Mouse (Mus musculus) intestine, embryonic 16.5 days (tissue): ENCODE measurements around the gene 2010111I01Rik. TPM values are rescaled to one million over a fixed set of nuclear protein-coding genes. Genes with fewer than 3 reads are reported as not detected.

Experiments
- ATAC-seq: fragments of 200-750 bp; cut with Nextera tagmentation; 2 replicates; pipeline ENCODE4 v1.8.0; 2017; ENCODE audit warnings: moderate TSS enrichment, moderate library complexity
- H3K27ac ChIP-seq: fragments of 300-500 bp; sonication (generic); 2 replicates; pipeline ENCODE4 v1.5.1; 2014; ENCODE audit warnings: mild to moderate bottlenecking, low read length
- H3K27me3 ChIP-seq: fragments of 300-500 bp; sonication (generic); replicated peaks from 2 replicates; pipeline ENCODE4 v1.6.1; 2014; ENCODE audit warnings: low read length, control low read depth, mixed read lengths; ENCODE audit not compliant: control insufficient read depth, insufficient read depth
- H3K36me3 ChIP-seq: fragments of 300-500 bp; sonication (generic); 2 replicates; pipeline ENCODE4 v1.6.1; 2014; ENCODE audit warnings: low read length, control low read depth; ENCODE audit not compliant: control insufficient read depth, insufficient read depth
- H3K4me1 ChIP-seq: fragments of 300-500 bp; sonication (generic); 2 replicates; pipeline ENCODE4 v1.6.1; 2014; ENCODE audit warnings: low read length, control low read depth, mixed read lengths; ENCODE audit not compliant: control insufficient read depth, insufficient read depth
- H3K4me2 ChIP-seq: fragments of 300-500 bp; sonication (generic); 2 replicates; pipeline ENCODE4 v1.6.1; 2014; ENCODE audit warnings: low read depth, low read length, control low read depth
- H3K4me3 ChIP-seq: fragments of 300-500 bp; sonication (generic); 2 replicates; pipeline ENCODE4 v1.5.1; 2014; ENCODE audit warnings: mild to moderate bottlenecking, low read length
- H3K9ac ChIP-seq: fragments of 300-500 bp; sonication (generic); 2 replicates; pipeline ENCODE4 v1.6.1; 2014; ENCODE audit warnings: low read depth, low read length
- H3K9me3 ChIP-seq: fragments of 300-500 bp; sonication (generic); 2 replicates; pipeline ENCODE4 v1.6.1; 2016; ENCODE audit warnings: low read length, control low read depth; ENCODE audit not compliant: control insufficient read depth
- WGBS: fragments of 180-500 bp; shearing (Covaris S2); extraction: QIAGEN DNeasy Blood & Tissue Kit; methylation state at CpG from one replicate; pipeline ENCODE4 v1.1.7; 2014; 5-methylcytosine and 5-hydroxymethylcytosine counted together
- polyA plus RNA-seq: library from polyadenylated mRNA; unstranded; fragments of >200 nt; fragmentation: Nextera tagmentation; extraction: Ambion mirVana; gene quantifications from 2 replicates; pipeline ENCODE4 v1.2.1, GENCODE M21; 2015

The 2010111I01Rik gene
- polyA plus RNA-seq, 1 experiment from 2014 or later: 98.7 TPM

DNA sequence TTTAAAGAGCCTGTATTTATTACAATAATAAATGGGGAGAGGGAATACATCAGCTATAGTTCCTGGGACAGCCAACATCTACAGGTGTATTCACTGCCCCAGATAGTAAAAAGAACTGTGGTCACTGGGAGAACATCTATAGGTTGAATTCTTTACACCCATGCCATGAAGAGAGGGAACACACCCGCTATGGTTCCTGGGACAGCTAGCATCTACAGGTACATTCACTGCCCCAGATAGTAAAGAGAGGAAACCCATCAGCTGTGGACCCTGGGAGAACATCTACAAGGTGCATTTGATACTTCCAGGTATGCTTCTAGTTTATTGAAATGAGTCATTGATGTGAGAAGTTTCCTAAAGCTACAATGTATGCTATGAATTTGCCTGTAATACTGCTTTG, 162.8 kb downstream of the 2010111I01Rik start:
- Histone ChIP-seq H3K36me3 (no peaks in the 10 kb centered on the region), H3K4me3 (no peak overlapping the region), H3K9me3 (peaks cover 5% of the 10 kb centered on the region), H3K4me2 (no peak overlapping the region), H3K27ac (no peak overlapping the region), H3K27me3 (no peaks in the 10 kb centered on the region), H3K9ac (no peak overlapping the region), H3K4me1 (no peaks in the 10 kb centered on the region)
- 94% methylated on average over 1 of the region's 1 CpGs for WGBS
- ATAC-seq: no peak

DNA sequence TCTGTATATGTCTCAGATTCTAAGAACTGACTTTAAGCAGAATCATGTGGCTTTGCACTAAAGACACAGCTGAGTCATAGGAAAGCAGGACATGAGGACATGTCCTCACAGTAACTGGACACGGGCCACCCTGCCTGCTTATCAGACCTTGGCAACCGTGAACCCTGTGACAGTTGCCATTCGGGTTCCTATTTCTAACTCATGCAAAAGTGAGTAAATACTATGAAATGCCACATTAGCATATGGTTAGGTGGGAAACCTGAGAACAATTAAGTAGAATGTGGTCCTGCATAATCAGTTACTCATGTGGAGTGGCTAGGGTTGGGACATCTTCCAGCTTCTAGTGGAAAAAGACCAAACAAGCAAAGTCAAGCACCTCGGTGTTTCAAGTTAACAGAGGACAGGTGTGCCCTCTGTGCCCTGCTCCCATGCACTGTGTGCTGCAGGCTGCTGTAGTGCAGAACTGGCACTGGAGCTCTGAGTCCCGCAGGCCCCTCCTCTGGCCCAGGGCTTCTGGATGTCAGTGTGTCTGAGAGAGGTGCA, 170.3 kb downstream of the 2010111I01Rik start:
- Histone ChIP-seq H3K4me3 (no peak overlapping the region), H3K9me3 (no peaks in the 10 kb centered on the region), H3K4me1 (peaks cover 5% of the 10 kb centered on the region; the same call in 1 of the 2 replicates), H3K4me2 (no peak overlapping the region), H3K27me3 (no peaks in the 10 kb centered on the region), H3K27ac (no peak overlapping the region), H3K9ac (no peak overlapping the region), H3K36me3 (no peaks in the 10 kb centered on the region)
- WGBS: 85% methylated on average over 5 of the region's 5 CpGs
- ATAC-seq: no peak

DNA sequence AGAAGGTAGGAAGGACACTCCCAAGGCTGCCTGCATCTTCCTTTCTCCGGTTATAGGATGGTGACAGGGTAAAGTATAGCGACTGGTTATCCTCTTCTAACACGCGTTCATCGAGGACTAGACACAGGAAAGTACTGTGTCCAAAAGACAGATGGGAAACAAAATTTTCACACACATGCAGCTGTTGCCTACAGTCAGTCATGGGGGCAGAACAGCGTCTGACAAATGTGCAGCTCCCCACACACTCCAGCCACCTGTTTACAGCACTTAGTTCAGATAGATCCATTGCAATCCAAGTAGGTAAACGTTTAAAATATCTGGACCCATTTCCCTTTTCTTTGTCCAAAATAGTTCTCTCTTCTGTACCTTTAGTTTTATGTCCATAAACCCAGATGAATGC, 171.3 kb downstream of the 2010111I01Rik start:
- WGBS: 70% methylated on average over 7 of the region's 7 CpGs
- H3K27ac ChIP-seq: no peak overlapping the region
- no peak overlapping the region for H3K4me2 ChIP-seq
- H3K9me3 ChIP-seq: no peaks in the 10 kb centered on the region
- no peak for ATAC-seq
- peaks cover 6% of the 10 kb centered on the region; the same call in 1 of the 2 replicates for H3K4me1 ChIP-seq
- H3K27me3 ChIP-seq: no peaks in the 10 kb centered on the region
- no peak overlapping the region for H3K9ac ChIP-seq
- no peak overlapping the region for H3K4me3 ChIP-seq
- no peaks in the 10 kb centered on the region for H3K36me3 ChIP-seq

DNA sequence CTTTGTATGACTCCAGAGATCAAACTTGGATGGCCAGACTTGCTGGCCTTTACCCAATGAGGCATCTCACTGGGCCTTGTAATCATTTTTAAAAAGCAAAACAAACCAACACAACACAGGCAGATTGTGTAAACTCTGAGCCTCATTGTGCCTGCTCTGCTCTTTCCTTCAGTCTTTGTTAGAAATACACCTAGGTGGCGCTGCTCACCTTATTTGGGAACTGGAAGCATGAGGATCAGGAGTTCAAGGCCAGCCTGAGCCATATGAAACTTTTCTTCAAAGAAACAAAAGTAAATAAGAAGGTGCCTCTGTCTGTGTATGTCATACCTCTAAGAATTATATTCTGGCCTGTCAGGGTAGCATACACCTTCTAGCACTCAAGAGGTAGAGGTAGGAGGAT, 172.1 kb downstream of the 2010111I01Rik start:
- no peak for ATAC-seq
- Histone ChIP-seq H3K36me3 (no peaks in the 10 kb centered on the region), H3K4me3 (no peak overlapping the region), H3K9me3 (no peaks in the 10 kb centered on the region), H3K4me2 (no peak overlapping the region), H3K9ac (no peak overlapping the region), H3K27me3 (no peaks in the 10 kb centered on the region), H3K27ac (no peak overlapping the region), H3K4me1 (peaks cover 6% of the 10 kb centered on the region; the same call in 1 of the 2 replicates)
- WGBS: 83% methylated on average over 1 of the region's 1 CpGs

DNA sequence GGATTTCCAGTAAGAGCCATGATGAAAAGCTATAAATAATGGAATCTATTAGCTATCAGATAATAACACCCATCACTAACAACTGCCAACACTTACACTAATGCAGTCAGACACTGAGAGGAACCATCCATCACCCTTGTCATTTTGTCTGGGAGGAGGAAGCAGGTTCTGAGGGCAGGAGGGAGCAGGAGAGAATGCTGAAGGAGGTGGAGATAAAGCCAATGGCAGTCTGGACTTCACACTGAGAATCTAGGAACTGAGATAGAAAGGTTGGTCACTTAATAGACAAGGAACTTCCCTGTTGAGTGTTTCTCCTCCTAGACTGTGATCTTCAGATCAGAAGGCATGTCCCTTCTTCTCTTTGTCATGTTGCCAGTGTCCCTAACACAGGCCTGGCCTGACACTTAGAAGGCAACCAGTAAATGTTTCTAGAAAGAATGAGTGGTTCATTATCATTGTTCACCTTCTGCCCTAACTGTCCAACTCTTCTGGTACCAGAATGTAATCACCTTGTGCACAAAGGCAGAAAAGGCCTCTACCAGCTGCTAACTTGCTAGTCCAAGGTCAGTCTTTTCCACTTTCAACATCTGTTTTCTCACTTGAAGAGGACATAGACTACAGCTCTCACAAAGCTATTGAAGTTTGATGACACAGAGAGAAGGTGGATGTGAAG, 173.8 kb downstream of the 2010111I01Rik start:
- no peaks in the 10 kb centered on the region for H3K36me3 ChIP-seq
- no peaks in the 10 kb centered on the region for H3K9me3 ChIP-seq
- H3K4me1 ChIP-seq: peaks cover 6% of the 10 kb centered on the region; the same call in 1 of the 2 replicates
- no peak overlapping the region for H3K27ac ChIP-seq
- no peak overlapping the region for H3K4me2 ChIP-seq
- H3K4me3 ChIP-seq: no peak overlapping the region
- no peak overlapping the region for H3K9ac ChIP-seq
- ATAC-seq: no peak
- H3K27me3 ChIP-seq: no peaks in the 10 kb centered on the region

DNA sequence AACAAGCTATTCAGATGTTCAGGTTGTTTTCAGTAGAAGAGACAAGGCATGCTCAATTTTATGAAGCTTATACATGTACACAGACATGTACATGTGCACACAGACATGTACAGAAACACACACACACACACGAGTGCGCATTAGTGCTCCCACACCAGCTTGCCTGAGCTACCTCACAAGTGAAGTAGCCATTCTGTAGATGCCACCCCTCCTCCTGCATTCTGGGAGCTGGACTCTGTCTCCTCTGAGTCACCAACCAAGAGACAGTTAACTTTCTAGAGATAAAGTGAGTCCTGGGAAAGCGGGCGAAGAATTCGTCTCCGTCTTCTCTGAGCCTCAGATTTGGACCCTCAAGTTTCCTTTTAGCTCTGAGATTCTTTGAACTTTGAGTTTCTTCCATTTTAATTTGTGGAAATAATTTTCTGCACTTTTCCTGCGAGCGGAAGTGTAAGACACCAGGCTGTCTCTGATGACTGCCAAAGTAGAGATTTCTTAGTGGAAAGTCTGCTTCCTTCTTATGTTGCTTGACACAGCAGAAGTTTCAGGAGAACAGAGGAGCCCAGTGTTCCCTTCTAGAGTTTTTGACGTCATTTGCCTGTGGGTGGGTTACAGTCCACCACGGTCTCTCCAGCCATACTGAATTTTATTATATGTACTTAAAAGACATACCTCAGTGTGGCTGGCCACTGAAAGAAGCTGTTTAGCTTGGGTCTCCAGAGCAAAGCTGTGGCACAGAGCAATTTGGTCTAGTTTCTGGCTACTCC, 175.0 kb downstream of the 2010111I01Rik start:
- H3K4me2 ChIP-seq: no peak overlapping the region
- no peaks in the 10 kb centered on the region for H3K27me3 ChIP-seq
- no peak overlapping the region for H3K4me3 ChIP-seq
- 83% methylated on average over 10 of the region's 10 CpGs for WGBS
- H3K9me3 ChIP-seq: no peaks in the 10 kb centered on the region
- H3K36me3 ChIP-seq: no peaks in the 10 kb centered on the region
- ATAC-seq: 0 out of 2 replicates have a peak, but pooled peaks have one; percentile 53
- peaks cover 6% of the 10 kb centered on the region; the same call in 1 of the 2 replicates for H3K4me1 ChIP-seq
- no peak overlapping the region for H3K27ac ChIP-seq
- H3K9ac ChIP-seq: no peak overlapping the region

DNA sequence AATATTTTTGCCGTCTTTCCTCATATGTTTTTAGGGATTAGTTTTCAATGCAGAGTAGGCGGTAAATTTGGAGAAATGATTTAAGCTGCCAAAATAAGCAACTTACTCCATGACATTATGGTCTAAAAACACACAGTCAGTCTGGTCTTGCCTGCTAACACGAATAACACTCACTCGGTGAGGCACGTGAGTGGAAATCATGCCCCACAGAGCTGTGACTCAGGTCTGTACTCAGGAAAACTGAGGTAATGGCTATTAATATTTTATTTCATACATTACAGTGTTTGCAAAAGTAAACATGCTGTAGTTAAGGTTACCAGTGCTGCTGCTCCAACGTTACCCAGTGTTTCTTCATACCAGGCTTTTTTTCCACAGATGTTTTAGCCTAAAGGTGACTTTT, 176.1 kb downstream of the 2010111I01Rik start:
- no peak for ATAC-seq
- Histone ChIP-seq H3K4me1 (peaks cover 6% of the 10 kb centered on the region; the same call in 1 of the 2 replicates), H3K4me3 (no peak overlapping the region), H3K27ac (no peak overlapping the region), H3K9ac (no peak overlapping the region), H3K4me2 (no peak overlapping the region), H3K36me3 (no peaks in the 10 kb centered on the region), H3K27me3 (no peaks in the 10 kb centered on the region), H3K9me3 (no peaks in the 10 kb centered on the region)
- WGBS: 78% methylated on average over 6 of the region's 6 CpGs

GRCm38 (mm10) chr13:63141275-63141674, 176.6 kb downstream of the 2010111I01Rik start:
- Histone ChIP-seq H3K4me1 (peaks cover 6% of the 10 kb centered on the region; the same call in 1 of the 2 replicates), H3K9ac (no peak overlapping the region), H3K4me2 (no peak overlapping the region), H3K9me3 (no peaks in the 10 kb centered on the region), H3K27me3 (no peaks in the 10 kb centered on the region), H3K27ac (no peak overlapping the region), H3K36me3 (no peaks in the 10 kb centered on the region), H3K4me3 (no peak overlapping the region)
- ATAC-seq: no peak

GRCm38 (mm10) chr13:63146604-63147188, 182.0 kb downstream of the 2010111I01Rik start:
- no peaks in the 10 kb centered on the region for H3K9me3 ChIP-seq
- H3K27ac ChIP-seq: no peak overlapping the region
- H3K9ac ChIP-seq: no peak overlapping the region
- no peak overlapping the region for H3K4me3 ChIP-seq
- no peaks in the 10 kb centered on the region for H3K36me3 ChIP-seq
- 0 out of 2 replicates have a peak, but pooled peaks cover 3% of the 10 kb centered on the region for H3K4me1 ChIP-seq
- no peak overlapping the region for H3K4me2 ChIP-seq
- ATAC-seq: no peak
- H3K27me3 ChIP-seq: no peaks in the 10 kb centered on the region
- 51% methylated on average over 4 of the region's 4 CpGs for WGBS
